Mouse (Mus musculus) liver, adult 2 months (tissue): ENCODE results near the gene Syne4.

Source experiments
- CTCF ChIP-seq: fragments of 200-500 bp; IDR thresholded peaks from 2 replicates; pipeline ENCODE4 v1.5.1; 2011; ENCODE audit warnings: low read depth, low read length, control low read depth
- POLR2A ChIP-seq: fragments of 200-500 bp; IDR thresholded peaks from 2 replicates; pipeline ENCODE4 v1.6.1; 2011; ENCODE audit warnings: low read length, control low read depth; ENCODE audit not compliant: insufficient read depth; ENCODE audit errors: extremely low read depth

DNA sequence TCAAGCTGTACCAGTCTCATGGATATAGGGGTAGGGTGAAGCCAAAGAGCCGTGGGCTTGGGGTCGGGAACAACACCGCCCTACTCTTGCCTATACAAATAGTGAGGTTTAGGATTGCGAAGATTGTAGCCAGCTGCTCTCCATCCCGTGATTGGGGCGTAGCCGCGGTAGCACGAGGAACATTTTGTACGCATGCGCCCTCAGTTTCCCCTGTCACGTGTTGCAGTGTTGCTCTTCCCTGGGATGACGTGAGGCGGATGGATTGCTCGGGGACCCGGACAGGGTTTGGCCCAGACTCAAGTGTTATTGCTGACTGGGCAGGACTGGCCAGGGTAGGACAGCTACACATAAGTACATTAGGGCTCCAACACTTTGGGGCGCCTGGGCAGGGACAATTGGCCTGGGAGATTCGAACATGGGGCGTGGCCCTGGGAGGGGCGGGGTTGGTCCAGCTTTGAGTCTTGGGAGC is 33.9 kb upstream of the Syne4 start:
- TF ChIP-seq CTCF (no peak), POLR2A (no peak)
